Mouse (Mus musculus) heart, embryonic 16.5 days (tissue): ENCODE measurements around the gene Plekha6. TPM values are rescaled to one million over a fixed set of nuclear protein-coding genes. Genes with fewer than 3 reads are reported as not detected.

ENCODE experiments used
- ATAC-seq: fragments of 200-750 bp; cut with Nextera tagmentation; replicated peaks from 2 replicates; pipeline ENCODE4 v1.8.0; 2017; ENCODE audit warnings: moderate number of reproducible peaks; ENCODE audit not compliant: insufficient read depth, low FRiP score; ENCODE audit errors: extremely low read depth
- H3K27ac ChIP-seq: fragments of 300-500 bp; sonication (generic); 2 replicates; pipeline ENCODE4 v1.5.1; 2014; ENCODE audit warnings: mild to moderate bottlenecking, low read length, control low read depth, moderate library complexity
- H3K27me3 ChIP-seq: fragments of 300-500 bp; sonication (generic); 2 replicates; pipeline ENCODE4 v1.6.1; 2014; ENCODE audit warnings: low read length, mixed read lengths; ENCODE audit not compliant: control insufficient read depth, insufficient read depth
- H3K36me3 ChIP-seq: fragments of 300-500 bp; sonication (generic); 2 replicates; pipeline ENCODE4 v1.6.1; 2014; ENCODE audit not compliant: control insufficient read depth, insufficient read depth
- H3K4me1 ChIP-seq: fragments of 300-500 bp; sonication (generic); 2 replicates; pipeline ENCODE4 v1.6.1; 2014; ENCODE audit warnings: low read length, mixed read lengths; ENCODE audit not compliant: control insufficient read depth, insufficient read depth
- H3K4me2 ChIP-seq: fragments of 300-500 bp; sonication (generic); 2 replicates; pipeline ENCODE4 v1.6.1; 2014; ENCODE audit warnings: low read depth, mild to moderate bottlenecking, control low read depth, low read length
- H3K4me3 ChIP-seq: fragments of 300-500 bp; sonication (generic); 2 replicates; pipeline ENCODE4 v1.5.1; 2014; ENCODE audit warnings: mild to moderate bottlenecking, control low read depth, low read length
- H3K9ac ChIP-seq: fragments of 300-500 bp; sonication (generic); 2 replicates; pipeline ENCODE4 v1.6.1; 2014; ENCODE audit warnings: low read length, control low read depth
- H3K9me3 ChIP-seq: fragments of 300-500 bp; sonication (generic); replicated peaks from 2 replicates; pipeline ENCODE4 v1.6.1; 2016; ENCODE audit warnings: low read length; ENCODE audit not compliant: control insufficient read depth
- WGBS: fragments of 180-500 bp; shearing (Covaris S2); extraction: QIAGEN DNeasy Blood & Tissue Kit; methylation state at CpG from one replicate; pipeline ENCODE4 v1.1.7; 2014; 5-methylcytosine and 5-hydroxymethylcytosine counted together
- polyA plus RNA-seq: library from polyadenylated mRNA; unstranded; fragments of >200 nt; fragmentation: Nextera tagmentation; extraction: Ambion mirVana; gene quantifications from 2 replicates; pipeline ENCODE4 v1.2.1, GENCODE M21; 2015

Gene Plekha6
- polyA plus RNA-seq, 1 experiment from 2014 or later, result 12.3 TPM

GRCm38 (mm10) chr1:133134071-133134470 lies 29.9 kb upstream of the Plekha6 start:
- WGBS, result 2% methylated on average over 4 of the region's 4 CpGs

GRCm38 (mm10) chr1:133134881-133135280 lies 29.1 kb upstream of the Plekha6 start:
- H3K4me2 ChIP-seq, result peak overlapping the region; percentile 97

More at GRCm38 (mm10) chr1:133134071-133134470, 29.9 kb upstream of the Plekha6 start:
- Histone ChIP-seq H3K27me3 (no peaks in the 10 kb centered on the region), H3K4me2 (peak overlapping the region; percentile 97), H3K4me1 (peaks cover 21% of the 10 kb centered on the region), H3K9me3 (no peaks in the 10 kb centered on the region), H3K27ac (peak overlapping the region; percentile 65), H3K4me3 (peak overlapping the region; percentile 87), H3K9ac (peak overlapping the region; percentile 100), H3K36me3 (peaks cover 27% of the 10 kb centered on the region)
- no peak for ATAC-seq

GRCm38 (mm10) chr1:133135808-133136207 lies 28.2 kb upstream of the Plekha6 start:
- Histone ChIP-seq H3K4me3 (peak overlapping the region; percentile 87), H3K27me3 (no peaks in the 10 kb centered on the region), H3K9me3 (no peaks in the 10 kb centered on the region), H3K4me1 (peaks cover 18% of the 10 kb centered on the region), H3K4me2 (peak overlapping the region; percentile 97), H3K27ac (no peak overlapping the region), H3K36me3 (peaks cover 42% of the 10 kb centered on the region), H3K9ac (0 out of 2 replicates have a peak overlapping the region, but pooled peaks have one; percentile 24)
- 56% methylated on average over 5 of the region's 5 CpGs for WGBS
- no peak for ATAC-seq

More at GRCm38 (mm10) chr1:133134881-133135280, 29.1 kb upstream of the Plekha6 start:
- peaks cover 33% of the 10 kb centered on the region for H3K36me3 ChIP-seq
- ATAC-seq, result no peak
- H3K4me1 ChIP-seq, result peaks cover 21% of the 10 kb centered on the region
- peak overlapping the region; percentile 100 for H3K9ac ChIP-seq
- WGBS, result 6% methylated on average over 4 of the region's 4 CpGs
- no peaks in the 10 kb centered on the region for H3K27me3 ChIP-seq
- no peak overlapping the region for H3K27ac ChIP-seq
- H3K4me3 ChIP-seq, result peak overlapping the region; percentile 87
- no peaks in the 10 kb centered on the region for H3K9me3 ChIP-seq

- no peak for ATAC-seq
- H3K4me3 ChIP-seq, result no peak overlapping the region
- no peaks in the 10 kb centered on the region for H3K27me3 ChIP-seq
- H3K4me2 ChIP-seq, result no peak overlapping the region
- H3K9ac ChIP-seq, result no peak overlapping the region
- peaks cover 43% of the 10 kb centered on the region for H3K36me3 ChIP-seq
- no peaks in the 10 kb centered on the region for H3K9me3 ChIP-seq
- peaks cover 15% of the 10 kb centered on the region for H3K4me1 ChIP-seq
- 88% methylated on average over 1 of the region's 1 CpGs for WGBS
- H3K27ac ChIP-seq, result no peak overlapping the region
Observed at GRCm38 (mm10) chr1:133138401-133138800, 25.6 kb upstream of the Plekha6 start.

- ATAC-seq, result no peak
Observed at GRCm38 (mm10) chr1:133146014-133147009, 17.7 kb upstream of the Plekha6 start.

GRCm38 (mm10) chr1:133147324-133147723 lies 16.7 kb upstream of the Plekha6 start:
- no peak for ATAC-seq
- 73% methylated on average over 5 of the region's 5 CpGs for WGBS
- Histone ChIP-seq H3K36me3 (no peaks in the 10 kb centered on the region), H3K4me3 (no peak overlapping the region), H3K27ac (no peak overlapping the region), H3K27me3 (no peaks in the 10 kb centered on the region), H3K9ac (no peak overlapping the region), H3K9me3 (no peaks in the 10 kb centered on the region), H3K4me1 (no peaks in the 10 kb centered on the region), H3K4me2 (no peak overlapping the region)

More at GRCm38 (mm10) chr1:133146014-133147009, 17.7 kb upstream of the Plekha6 start:
- Histone ChIP-seq H3K27ac (no peak overlapping the region), H3K9me3 (no peaks in the 10 kb centered on the region), H3K36me3 (no peaks in the 10 kb centered on the region), H3K27me3 (no peaks in the 10 kb centered on the region), H3K4me1 (no peaks in the 10 kb centered on the region), H3K4me2 (no peak overlapping the region), H3K4me3 (no peak overlapping the region), H3K9ac (no peak overlapping the region)
- WGBS, result 63% methylated on average over 22 of the region's 22 CpGs

GRCm38 (mm10) chr1:133148122-133148521 lies 15.9 kb upstream of the Plekha6 start:
- H3K27ac ChIP-seq, result no peak overlapping the region
- no peak for ATAC-seq
- H3K4me1 ChIP-seq, result no peaks in the 10 kb centered on the region
- H3K4me3 ChIP-seq, result no peak overlapping the region
- WGBS, result 88% methylated on average over 8 of the region's 8 CpGs
- no peak overlapping the region for H3K4me2 ChIP-seq
- H3K9ac ChIP-seq, result no peak overlapping the region
- no peaks in the 10 kb centered on the region for H3K36me3 ChIP-seq
- H3K9me3 ChIP-seq, result no peaks in the 10 kb centered on the region
- H3K27me3 ChIP-seq, result no peaks in the 10 kb centered on the region

GRCm38 (mm10) chr1:133150556-133150955 lies 13.5 kb upstream of the Plekha6 start:
- Histone ChIP-seq H3K9ac (no peak overlapping the region), H3K4me2 (no peak overlapping the region), H3K36me3 (no peaks in the 10 kb centered on the region), H3K4me3 (no peak overlapping the region), H3K4me1 (no peaks in the 10 kb centered on the region), H3K27me3 (no peaks in the 10 kb centered on the region), H3K9me3 (no peaks in the 10 kb centered on the region), H3K27ac (no peak overlapping the region)
- no peak for ATAC-seq
- WGBS, result 100% methylated on average over 2 of the region's 2 CpGs

GRCm38 (mm10) chr1:133152213-133152612 lies 11.8 kb upstream of the Plekha6 start:
- ATAC-seq, result no peak
- 84% methylated on average over 3 of the region's 3 CpGs for WGBS
- H3K4me3 ChIP-seq, result no peak overlapping the region
- H3K27me3 ChIP-seq, result no peaks in the 10 kb centered on the region
- no peaks in the 10 kb centered on the region for H3K36me3 ChIP-seq
- no peaks in the 10 kb centered on the region for H3K9me3 ChIP-seq
- H3K9ac ChIP-seq, result no peak overlapping the region
- H3K4me1 ChIP-seq, result no peaks in the 10 kb centered on the region
- no peak overlapping the region for H3K27ac ChIP-seq
- no peak overlapping the region for H3K4me2 ChIP-seq
